Mouse (Mus musculus) embryonic stem cell, embryonic (primary cell): ENCODE results near the gene Polr2m.
"Not testable (repeated sequence)": the region's sequence is repeated elsewhere in the genome, so short reads cannot be mapped to it uniquely, and the experiment has no call there.

ENCODE experiments used
- CTCF ChIA-PET, 4 experiments: fragments of 300-600 bp in 2 of 4; fragments of 350-600 bp in 2 of 4; sonication (Branson Sonifier 250); formaldehyde crosslinking; loops; one replicate each; lab custom pipeline; 2022; ENCODE audit warnings: inconsistent platforms in 2 of 4; lab: Charles Lee
- POLR2A ChIA-PET, 4 experiments: fragments of 300-600 bp in 2 of 4; fragments of 350-600 bp in 2 of 4; sonication (Branson Sonifier 250); formaldehyde crosslinking; loops; one replicate each; lab custom pipeline; 2022; ENCODE audit warnings: antibody characterized with exemption in 4 of 4, inconsistent platforms in 1 of 4; lab: Charles Lee

Gene Polr2m

DNA sequence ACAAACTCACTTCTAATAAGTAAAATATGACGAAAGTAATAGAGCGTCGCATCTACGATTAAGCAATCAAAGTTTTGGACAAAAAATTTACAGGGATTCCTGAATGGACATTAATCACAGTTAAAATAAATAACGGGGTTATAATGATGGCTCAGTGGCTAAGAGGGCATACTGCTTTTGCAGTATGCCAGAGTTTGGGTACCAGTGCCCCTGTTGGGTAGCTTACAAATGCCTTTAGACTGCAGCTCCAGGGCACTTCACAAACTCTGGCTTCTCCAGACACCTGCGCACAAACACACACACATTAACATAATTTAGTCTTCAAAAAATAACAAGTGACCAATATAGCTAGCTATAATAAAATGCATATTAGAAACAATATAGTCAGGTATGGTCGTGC lies 392 bp upstream of the Polr2m start:
- CTCF ChIA-PET, result interaction anchor here in 3 of 4 experiments (0.6 to 1.2 kb wide), 5 partner anchors 10 to 131 kb away, joined by 3 to 4 read pairs (median 3); no protein-coding TSS in a partner anchor
- POLR2A ChIA-PET, result interaction anchor here (0.5 to 2.2 kb wide), 47 partner anchors 8 to 999 kb away, joined by 3 to 52 read pairs (median 4); partner anchors contain the start of gene Tcf12 (in 1 of the 4)

DNA sequence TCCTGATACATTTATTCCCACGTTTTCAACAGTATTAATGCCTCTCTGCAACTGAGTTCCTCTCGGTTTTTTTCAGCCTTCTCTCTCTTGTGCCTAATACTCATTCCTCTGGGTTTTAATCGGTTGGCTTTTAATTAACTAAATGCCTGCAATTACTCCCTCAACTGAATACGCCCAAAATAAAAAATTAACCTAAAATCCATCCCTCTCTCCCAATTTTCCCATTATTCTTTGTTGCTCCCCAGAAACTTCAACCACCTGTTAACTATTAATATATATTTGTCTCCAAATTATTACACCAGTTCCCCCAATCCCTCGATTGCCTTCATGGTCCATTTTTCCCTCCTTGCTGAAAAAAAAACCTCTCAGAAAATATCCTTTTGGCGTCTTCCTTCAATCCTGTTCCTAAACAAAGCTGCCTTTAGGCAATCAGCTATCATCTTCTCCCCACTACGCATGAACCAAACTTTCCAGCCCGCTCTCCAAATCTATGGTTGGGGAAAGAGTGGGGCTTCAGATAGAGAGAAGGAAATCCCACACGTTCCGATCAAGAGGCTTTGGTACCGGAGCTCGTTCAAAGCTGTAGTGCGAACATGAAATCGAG lies 762 bp downstream of the Polr2m start:
- POLR2A ChIA-PET, result interaction anchor here (0.5 to 2.2 kb wide), 48 partner anchors 8 to 998 kb away, joined by 3 to 52 read pairs (median 4); partner anchors contain the start of genes Myzap (in 1 of the 4) and Tcf12 (in 1 of the 4)
- CTCF ChIA-PET, result interaction anchor here (0.5 to 1.2 kb wide), 7 partner anchors 9 to 1892 kb away, joined by 3 to 5 read pairs (median 3); no protein-coding TSS in a partner anchor

DNA sequence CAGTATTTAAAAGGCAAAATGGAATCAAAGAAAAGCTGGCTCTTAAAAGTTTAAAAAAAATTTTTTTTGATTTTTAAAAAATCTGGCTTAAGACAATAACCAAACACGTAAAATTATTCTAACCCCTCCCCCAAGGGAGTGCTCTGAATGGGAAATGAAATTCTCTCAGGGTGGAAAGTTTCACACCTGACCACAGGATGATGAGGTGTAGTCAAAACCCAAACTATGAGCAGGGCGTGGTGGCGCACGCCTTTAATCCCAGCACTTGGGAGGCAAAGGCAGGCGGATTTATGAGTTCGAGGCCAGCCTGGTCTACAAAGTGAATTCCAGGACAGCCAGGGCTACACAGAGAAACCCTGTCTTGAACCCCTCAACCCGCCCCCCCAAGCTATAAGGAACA lies 1.9 kb downstream of the Polr2m start:
- CTCF ChIA-PET, result not testable (repeated sequence)

DNA sequence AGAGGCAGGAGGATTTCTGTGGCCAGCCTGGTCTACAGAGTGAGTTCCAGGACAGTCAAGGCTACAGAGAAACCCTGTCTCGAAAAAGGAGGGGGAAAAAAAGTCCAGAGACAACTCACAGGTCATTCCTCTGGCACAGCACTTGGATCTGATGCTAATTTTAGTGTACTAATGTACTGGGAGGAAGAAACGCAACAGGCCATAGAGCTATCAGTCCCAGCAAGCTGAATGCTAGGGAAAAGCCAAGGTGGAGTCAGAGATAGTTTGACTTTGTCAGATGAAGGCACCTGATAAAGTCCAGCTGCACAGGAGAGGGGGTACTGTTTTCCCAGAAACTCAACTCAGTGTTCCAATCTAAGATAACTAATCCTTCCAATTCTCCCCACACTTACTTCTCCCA lies 5.4 kb downstream of the Polr2m start:
- ChIA-PET CTCF (interaction anchor here in 1 of 4 experiments (1.8 kb wide), 1 partner anchor 134 kb away, joined by 9 read pairs; no protein-coding TSS in a partner anchor), POLR2A (interaction anchor here in 3 of 4 experiments (1.2 to 9.5 kb wide), 7 partner anchors 11 to 119 kb away, joined by 3 to 146 read pairs (median 4); no protein-coding TSS in a partner anchor)

More for the DNA sequence above, 1.9 kb downstream of the Polr2m start:
- POLR2A ChIA-PET, result interaction anchor here in 2 of 4 experiments (0.7 to 9.5 kb wide), 9 partner anchors 9 to 129 kb away, joined by 3 to 146 read pairs (median 3); no protein-coding TSS in a partner anchor

DNA sequence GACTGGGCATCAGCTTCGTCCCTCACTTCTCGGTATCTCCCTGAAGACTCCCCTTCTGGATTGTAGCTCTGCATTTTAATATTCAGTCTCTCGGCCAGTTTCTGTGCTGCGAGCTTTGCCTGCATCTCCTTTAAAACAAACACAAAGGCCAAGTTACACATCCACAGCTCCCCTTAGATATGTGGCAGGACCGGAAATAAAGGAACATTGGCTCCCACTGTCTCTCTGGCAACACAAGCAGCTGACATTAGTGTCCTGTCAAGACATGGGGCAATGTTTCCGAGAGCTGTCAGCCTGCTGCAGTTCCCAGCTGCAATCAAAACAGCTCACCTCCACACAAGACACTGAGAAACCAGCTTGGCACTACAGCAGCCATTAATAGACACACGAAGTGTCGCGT lies 6.3 kb downstream of the Polr2m start:
- ChIA-PET CTCF (interaction anchor here (0.5 to 1.8 kb wide), 6 partner anchors 12 to 135 kb away, joined by 3 to 9 read pairs (median 4); no protein-coding TSS in a partner anchor), POLR2A (interaction anchor here (0.6 to 9.5 kb wide), 15 partner anchors 9 to 193 kb away, joined by 3 to 146 read pairs (median 4); no protein-coding TSS in a partner anchor)

DNA sequence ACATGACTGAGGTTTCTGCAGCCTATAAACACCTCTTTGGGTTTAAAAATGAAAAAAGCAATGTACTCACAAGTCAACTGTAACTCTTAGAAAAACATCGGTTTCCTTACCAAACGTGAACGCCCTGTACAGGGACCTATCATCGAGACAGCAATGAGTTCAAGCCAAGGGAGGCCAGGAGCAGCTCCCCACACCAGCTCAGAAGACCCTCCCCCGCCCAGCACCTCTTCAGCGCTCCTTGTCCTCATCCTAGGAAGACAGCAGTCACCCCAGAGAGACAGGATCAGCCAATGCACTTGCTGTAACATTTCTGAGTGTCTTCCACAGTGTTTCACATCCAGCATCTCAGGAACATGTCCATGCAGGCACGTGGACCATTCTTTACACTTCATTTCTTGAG lies 7.1 kb downstream of the Polr2m start:
- POLR2A ChIA-PET, result interaction anchor here (0.6 to 9.5 kb wide), 17 partner anchors 7 to 312 kb away, joined by 3 to 146 read pairs (median 4); partner anchors contain the start of gene Polr2m (in 1 of the 4)

DNA sequence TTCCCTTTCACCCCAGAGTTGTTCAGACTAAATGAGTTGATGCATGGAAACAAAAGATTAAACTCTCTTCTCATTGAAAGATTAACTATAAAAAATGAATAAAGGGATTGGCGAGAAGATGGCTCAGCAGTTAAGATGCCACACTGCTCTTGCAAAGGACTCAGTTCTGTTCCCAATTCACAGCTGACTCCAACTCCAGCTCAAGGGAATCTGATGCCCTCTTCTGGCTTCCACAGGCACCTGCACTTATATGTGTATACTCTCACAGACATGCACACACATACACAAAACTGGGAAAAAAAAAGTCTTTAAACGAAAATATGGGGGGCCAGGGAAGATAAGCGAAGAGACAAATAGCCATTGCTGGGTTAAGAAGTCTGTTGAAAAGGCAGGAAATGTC lies 9.1 kb downstream of the Polr2m start:
- ChIA-PET CTCF (interaction anchor here (0.6 to 2.1 kb wide), 13 partner anchors 9 to 148 kb away, joined by 3 to 18 read pairs (median 3); partner anchors contain the start of gene Polr2m (in 1 of the 4)), POLR2A (interaction anchor here (0.6 to 9.5 kb wide), 19 partner anchors 9 to 250 kb away, joined by 3 to 146 read pairs (median 5); partner anchors contain the start of gene Polr2m (in 4 of the 4))

More for the DNA sequence above, 7.1 kb downstream of the Polr2m start:
- CTCF ChIA-PET, result interaction anchor here in 3 of 4 experiments (0.5 to 1.8 kb wide), 4 partner anchors 10 to 136 kb away, joined by 3 to 9 read pairs (median 4); no protein-coding TSS in a partner anchor

DNA sequence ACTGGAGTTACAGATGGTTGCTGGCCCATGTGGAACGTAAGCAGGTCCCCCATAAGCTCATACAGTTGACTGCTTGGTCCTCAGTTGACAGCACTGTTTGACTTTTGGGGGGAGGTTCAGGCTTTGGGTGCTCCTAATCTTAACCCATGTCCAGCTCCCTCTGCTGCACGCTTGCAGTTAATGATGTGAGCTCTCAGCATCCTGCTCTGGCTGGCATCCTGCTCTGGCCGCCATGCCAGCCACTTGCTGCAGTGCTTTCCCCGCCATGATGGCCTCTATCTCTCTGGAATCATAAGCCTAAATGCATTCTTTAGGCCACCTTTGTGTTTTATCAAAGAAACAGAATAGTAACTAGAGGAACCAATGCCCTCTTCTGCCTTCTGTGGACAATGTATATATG lies 10.2 kb downstream of the Polr2m start:
- CTCF ChIA-PET, result interaction anchor here (0.6 to 1.6 kb wide), 10 partner anchors 11 to 1104 kb away, joined by 3 to 7 read pairs (median 3); no protein-coding TSS in a partner anchor
- POLR2A ChIA-PET, result interaction anchor here in 2 of 4 experiments (0.6 to 9.5 kb wide), 11 partner anchors 9 to 1157 kb away, joined by 3 to 146 read pairs (median 4); partner anchors contain the start of gene Polr2m (in 2 of the 2)

DNA sequence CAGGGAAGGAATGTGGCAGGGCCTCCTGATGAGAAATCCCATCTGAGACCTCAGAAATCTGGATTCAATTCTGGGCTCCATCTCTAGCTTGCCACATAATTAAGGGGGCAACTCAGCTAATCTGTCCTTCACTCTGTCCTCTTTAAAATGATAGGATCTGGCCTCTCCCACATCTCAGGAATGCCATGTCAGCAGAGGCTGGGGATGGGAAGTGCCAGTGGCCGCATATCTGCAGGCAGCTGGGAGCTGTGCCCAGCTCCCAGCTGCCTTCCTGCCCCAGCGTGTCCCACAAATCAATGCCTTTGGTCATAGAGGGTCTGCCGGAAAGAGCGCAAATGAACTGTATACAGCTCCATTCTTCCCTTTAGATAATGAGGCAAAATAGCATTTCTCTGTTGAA lies 18.3 kb downstream of the Polr2m start:
- CTCF ChIA-PET, result interaction anchor here in 1 of 4 experiments (1.2 kb wide), 2 partner anchors 150 to 254 kb away, joined by 3 to 5 read pairs; no protein-coding TSS in a partner anchor
- POLR2A ChIA-PET, result interaction anchor here in 2 of 4 experiments (0.7 to 2.8 kb wide), 2 partner anchors 18 to 301 kb away, joined by 3 to 10 read pairs; partner anchors contain the start of gene Polr2m (in 1 of the 2)

DNA sequence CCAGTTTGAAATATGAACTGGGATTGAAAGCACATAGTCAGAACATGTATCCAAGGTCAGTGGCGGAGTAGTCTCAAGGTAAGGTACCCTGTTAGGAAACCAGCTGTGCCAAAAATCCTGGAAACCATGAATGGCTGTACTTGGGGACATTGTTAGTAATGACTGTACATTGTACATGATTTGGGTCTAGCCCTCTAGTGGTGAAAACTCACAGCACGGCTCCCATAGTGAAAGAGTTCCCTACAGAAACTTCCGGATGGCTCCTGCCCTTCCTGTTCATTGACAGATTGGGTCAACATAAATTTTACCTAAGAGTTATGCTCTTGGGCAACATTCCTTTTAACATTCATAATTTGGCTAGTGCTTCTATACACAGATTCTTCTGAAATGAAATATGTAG lies 19.6 kb downstream of the Polr2m start:
- POLR2A ChIA-PET, result interaction anchor here in 1 of 4 experiments (0.6 to 1.5 kb wide), 2 partner anchors 18 to 20 kb away, joined by 3 read pairs; partner anchors contain the start of gene Polr2m

DNA sequence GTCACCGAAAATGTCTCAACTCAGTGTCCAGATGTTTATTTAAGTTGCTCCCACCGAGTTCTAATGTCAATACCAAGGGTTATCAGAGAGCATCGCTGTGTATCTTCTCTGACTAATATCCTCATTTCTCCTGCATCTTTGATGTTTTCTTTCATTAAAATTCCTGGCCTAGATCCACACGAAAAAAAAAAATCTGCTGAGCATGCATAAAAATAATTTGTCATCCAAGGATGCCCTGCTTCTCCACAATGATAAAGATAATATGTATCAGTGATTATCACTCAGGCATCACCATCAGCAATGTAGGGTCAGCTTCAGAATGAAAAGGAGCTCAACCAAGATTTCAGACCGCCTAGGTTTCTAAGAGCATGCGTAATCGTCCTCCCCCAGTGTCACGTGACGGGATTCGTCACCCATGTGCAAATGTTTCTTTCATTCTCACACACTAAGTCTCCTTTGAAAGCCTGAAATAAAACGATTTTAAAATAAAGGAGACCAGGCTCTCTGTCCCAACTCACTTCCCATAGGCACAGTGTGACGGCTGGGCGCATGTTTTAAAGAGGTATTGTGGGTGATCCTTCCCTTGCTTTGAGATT lies 22.6 kb downstream of the Polr2m start:
- ChIA-PET CTCF (interaction anchor here in 2 of 4 experiments (0.6 to 1.7 kb wide), 2 partner anchors 16 to 93 kb away, joined by 3 to 6 read pairs; no protein-coding TSS in a partner anchor), POLR2A (interaction anchor here in 2 of 4 experiments (2.2 to 2.5 kb wide), 3 partner anchors 14 to 23 kb away, joined by 5 to 10 read pairs (median 9); partner anchors contain the start of gene Polr2m (in 1 of the 2))

More for the DNA sequence above, 19.6 kb downstream of the Polr2m start:
- CTCF ChIA-PET, result no interaction called here

DNA sequence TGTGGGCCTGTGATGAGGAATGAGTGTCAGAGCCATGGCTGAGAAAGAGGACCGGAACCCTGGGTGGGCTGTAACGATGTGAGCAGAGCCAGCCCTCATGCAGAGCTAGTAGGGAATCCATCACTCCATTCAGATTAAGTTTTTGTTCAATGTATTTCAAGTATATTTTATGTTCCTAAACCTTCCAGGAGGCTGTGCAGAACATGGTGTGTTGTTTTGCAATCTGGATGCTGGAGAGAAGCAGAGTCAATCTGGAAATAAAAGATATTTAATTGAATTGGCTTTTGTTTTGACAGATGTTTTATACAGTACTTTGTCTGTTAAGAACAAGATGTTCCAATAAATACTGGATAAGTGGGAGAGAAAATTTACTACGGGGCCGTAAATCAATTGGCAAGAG lies 29.0 kb downstream of the Polr2m start:
- POLR2A ChIA-PET, result no interaction called here

DNA sequence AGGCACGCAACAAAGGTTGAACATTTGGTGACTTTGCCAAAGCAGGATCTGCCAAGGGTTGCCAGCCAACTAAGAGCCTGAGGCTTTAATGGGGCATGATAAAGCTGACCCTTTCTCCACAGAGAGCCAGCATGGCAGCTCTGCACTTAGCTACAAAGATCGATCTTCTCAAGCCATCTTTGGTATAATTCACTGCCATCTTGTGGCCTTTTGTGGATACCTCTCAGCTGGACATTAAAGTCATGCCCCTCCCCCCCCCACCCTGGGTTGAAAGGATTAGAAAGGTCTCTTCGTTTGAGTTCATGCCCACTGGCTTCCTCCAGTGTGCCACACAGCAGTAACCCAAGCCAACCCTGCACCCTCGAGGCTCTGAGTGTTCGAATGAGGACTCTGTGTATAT lies 31.8 kb downstream of the Polr2m start:
- CTCF ChIA-PET, result interaction anchor here in 1 of 4 experiments (0.9 kb wide), 1 partner anchor 53 kb away, joined by 3 read pairs; no protein-coding TSS in a partner anchor
- POLR2A ChIA-PET, result no interaction called here

More for the DNA sequence above, 29.0 kb downstream of the Polr2m start:
- CTCF ChIA-PET, result no interaction called here

DNA sequence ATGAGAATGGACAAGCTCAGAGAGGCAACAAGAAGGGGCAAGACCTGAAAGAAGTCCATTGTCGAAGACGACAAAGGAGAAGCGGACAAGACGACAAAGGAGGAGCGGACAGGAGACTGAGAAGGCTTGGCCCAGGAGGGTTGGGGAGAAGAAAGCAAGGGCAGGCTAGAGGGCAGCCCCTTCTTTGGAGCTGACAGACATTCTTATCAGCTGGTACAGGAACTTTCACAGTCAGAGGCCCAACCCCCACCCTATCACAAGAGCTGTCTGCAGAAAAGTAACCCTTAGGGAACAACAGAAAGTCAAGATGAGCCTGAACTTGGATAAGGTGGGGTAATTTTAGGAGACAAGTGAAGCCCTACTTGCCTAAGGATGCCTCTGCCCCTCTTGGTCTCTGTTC lies 32.4 kb downstream of the Polr2m start:
- POLR2A ChIA-PET, result interaction anchor here in 1 of 4 experiments (1.4 kb wide), 1 partner anchor 26 kb away, joined by 3 read pairs; no protein-coding TSS in a partner anchor
- CTCF ChIA-PET, result interaction anchor here in 1 of 4 experiments (0.9 kb wide), 1 partner anchor 245 kb away, joined by 3 read pairs; no protein-coding TSS in a partner anchor

DNA sequence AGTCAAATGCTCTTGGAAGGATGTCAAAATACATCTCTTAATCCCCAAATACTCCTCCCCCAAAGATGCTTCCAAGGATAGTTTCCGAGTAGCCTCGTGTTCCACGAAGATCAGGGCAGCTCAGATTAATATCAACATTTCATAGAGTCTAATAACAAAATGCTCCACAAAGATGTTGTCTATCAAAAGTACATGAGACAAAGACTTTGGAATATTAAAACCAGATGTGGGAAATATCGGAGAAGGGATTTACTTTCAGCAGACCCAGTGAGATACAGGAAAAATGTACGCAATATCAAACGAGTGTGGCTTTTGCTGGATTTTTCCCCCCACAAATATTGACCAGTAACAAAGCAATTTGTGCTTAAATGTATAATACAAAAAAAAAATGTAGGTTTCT lies 35.1 kb downstream of the Polr2m start:
- ChIA-PET CTCF (interaction anchor here in 3 of 4 experiments (0.5 to 1.5 kb wide), 4 partner anchors 43 to 770 kb away, joined by 3 read pairs; no protein-coding TSS in a partner anchor), POLR2A (no interaction called here)

DNA sequence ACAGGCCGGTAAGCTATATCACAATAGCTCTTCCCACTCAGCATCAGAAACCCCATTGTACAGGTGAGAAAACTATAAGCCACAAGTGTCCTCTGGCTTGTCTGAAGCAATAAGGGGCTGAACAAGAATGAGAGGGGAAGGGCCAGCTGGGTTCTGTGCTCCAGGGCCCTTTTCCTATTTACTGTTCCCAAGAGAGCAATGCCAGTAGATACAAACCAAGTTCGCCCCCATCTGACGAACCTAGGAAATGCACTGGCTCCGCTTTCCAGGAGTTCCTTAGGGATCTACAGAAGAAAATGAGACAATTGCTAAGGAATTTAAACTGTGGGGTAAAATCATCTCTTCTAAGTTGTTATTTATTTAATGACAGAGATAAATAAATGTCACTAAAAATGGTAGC lies 38.2 kb downstream of the Polr2m start:
- CTCF ChIA-PET, result interaction anchor here (0.6 to 1.7 kb wide), 23 partner anchors 10 to 1790 kb away, joined by 3 to 8 read pairs (median 3); no protein-coding TSS in a partner anchor
- POLR2A ChIA-PET, result interaction anchor here in 2 of 4 experiments (0.5 to 0.9 kb wide), 2 partner anchors 15 to 69 kb away, joined by 3 to 4 read pairs; no protein-coding TSS in a partner anchor

DNA sequence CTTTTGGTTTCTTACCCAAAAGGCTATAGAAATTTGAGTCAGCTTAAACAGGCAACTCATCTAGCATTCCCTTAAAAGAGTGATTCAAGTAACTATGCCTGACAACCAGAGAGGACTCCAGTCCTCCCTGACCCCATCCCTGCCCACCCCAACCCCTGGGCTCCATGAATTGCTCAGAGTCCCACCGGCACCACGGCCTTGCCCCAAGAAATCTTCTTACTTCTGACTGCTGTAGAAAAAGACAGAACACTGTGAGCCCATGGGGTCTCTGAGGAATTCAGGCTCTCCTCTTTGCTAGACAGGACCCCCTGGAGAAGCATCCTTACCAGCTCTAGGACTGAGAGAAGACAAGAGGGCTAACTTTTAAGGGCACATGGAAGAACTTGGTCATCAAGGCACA lies 40.4 kb downstream of the Polr2m start:
- ChIA-PET POLR2A (no interaction called here), CTCF (no interaction called here)

DNA sequence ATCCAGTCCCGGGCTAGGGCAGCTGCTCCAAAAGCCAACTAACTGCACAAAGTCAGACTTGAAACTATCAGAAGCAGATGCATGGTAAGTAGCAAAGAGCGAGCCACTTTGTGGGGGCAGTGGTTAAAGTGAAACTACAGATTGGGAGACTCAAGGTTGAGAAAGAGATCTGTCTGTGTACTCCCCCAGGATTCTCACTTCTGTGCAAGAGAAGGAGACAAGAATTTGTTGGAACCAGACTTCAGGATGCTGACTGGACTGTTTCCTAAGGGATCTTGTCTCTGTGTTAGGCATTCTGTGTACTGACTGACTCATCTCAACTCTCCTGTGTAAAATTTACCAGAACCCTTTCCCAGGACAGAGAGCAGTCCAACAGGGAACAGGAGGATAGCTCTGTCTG lies 47.6 kb downstream of the Polr2m start:
- CTCF ChIA-PET, result interaction anchor here in 2 of 4 experiments (0.6 kb wide), 2 partner anchors 8 to 9 kb away, joined by 3 to 4 read pairs; no protein-coding TSS in a partner anchor
- POLR2A ChIA-PET, result no interaction called here
